Mouse (Mus musculus): ENCODE data around the gene Zfp966. TPM values are rescaled to one million over a fixed set of nuclear protein-coding genes. Genes with fewer than 3 reads are reported as not detected.
"Not testable (repeated sequence)": the region's sequence is repeated elsewhere in the genome, so short reads cannot be mapped to it uniquely, and the experiment has no call there.

Zfp966 gene
- polyA plus RNA-seq (2015; fragmentation: Nextera tagmentation; extraction: Ambion mirVana) = 2.7 and 2.8 TPM in 2 replicates

DNA sequence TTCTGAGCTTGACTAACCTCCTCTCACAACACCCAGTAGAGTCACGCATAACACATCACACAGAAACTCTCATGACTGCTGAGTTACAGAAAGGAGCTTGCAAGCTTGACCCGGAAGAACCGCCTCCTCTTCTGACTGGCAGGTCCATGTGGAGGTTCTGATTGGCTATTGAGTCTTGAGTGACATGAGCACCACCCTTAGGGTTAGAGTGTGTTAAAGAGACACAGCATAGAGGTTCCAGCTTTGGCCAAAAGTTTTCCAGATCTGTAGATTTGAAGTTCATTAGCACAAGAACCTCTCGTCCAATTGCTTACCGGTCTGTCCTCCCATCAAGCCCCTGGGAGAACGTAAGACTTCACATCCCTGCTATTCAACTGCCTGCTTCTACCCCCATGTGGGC, at the start of gene Zfp966:
Gene Zfp966, minus strand, starts transcription at position 101 of the 400 bp plus-strand sequence.
- H3K36me3 ChIP-seq; H3K27me3 ChIP-seq; H3K27ac ChIP-seq (replicated peaks); H3K4me2 ChIP-seq (replicated peaks); H3K9ac ChIP-seq; ATAC-seq (ENCODE audit: insufficient number of reproducible peaks, low FRiP score, low TSS enrichment, low read depth); H3K4me3 ChIP-seq (replicated peaks); H3K4me1 ChIP-seq; H3K9me3 ChIP-seq (replicated peaks): not testable (repeated sequence)
- no CpG with 5 or more reads among the region's 6 CpGs for WGBS

DNA sequence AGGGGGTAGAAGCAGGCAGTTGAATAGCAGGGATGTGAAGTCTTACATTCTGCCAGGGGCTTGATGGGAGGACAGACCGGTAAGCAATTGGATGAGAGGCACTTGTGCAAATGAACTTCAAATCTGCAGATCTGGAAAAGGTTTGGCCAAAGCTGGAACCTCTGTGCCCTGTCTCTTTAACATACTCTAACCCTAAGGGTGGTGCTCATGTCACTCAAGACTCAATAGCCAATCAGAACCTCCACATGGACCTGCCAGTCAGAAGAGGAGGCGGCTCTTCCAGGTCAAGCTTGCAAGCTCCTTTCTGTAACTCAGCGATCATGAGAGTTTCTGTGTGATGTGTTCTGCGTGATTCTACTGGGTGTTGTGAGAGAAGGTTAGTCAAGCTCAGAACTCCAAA, 34.1 kb upstream of the Zfp966 start, which contains the start of gene Gm2026:
Gene Gm2026, plus strand, starts transcription at position 301 of the 400 bp plus-strand sequence.
- not testable (repeated sequence) for H3K36me3 ChIP-seq; H3K9ac ChIP-seq; H3K4me3 ChIP-seq (replicated peaks); H3K4me1 ChIP-seq; H3K27ac ChIP-seq (replicated peaks); H3K27me3 ChIP-seq; ATAC-seq (ENCODE audit: insufficient number of reproducible peaks, low FRiP score, low TSS enrichment, low read depth); H3K9me3 ChIP-seq (replicated peaks); H3K4me2 ChIP-seq (replicated peaks)
- no CpG with 5 or more reads among the region's 4 CpGs for WGBS

DNA sequence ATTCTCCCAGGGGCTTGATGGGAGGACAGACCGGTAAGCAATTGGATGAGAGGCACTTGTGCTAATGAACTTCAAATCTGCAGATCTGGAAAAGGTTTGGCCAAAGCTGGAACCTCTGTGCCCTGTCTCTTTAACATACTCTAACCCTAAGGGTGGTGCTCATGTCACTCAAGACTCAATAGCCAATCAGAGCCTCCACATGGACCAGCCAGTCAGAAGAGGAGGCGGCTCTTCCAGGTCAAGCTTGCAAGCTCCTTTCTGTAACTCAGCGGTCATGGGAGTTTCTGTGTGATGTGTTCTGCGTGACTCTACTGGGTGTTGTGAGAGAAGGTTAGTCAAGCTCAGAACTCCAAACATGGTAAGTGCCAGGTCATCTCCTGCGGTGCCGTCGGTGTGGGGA, 61.9 kb downstream of the Zfp966 start, which contains the start of gene Gm6710:
Gene Gm6710, plus strand, starts transcription at position 196 of the 400 bp plus-strand sequence.
- WGBS = no CpG with 5 or more reads among the region's 7 CpGs
- not testable (repeated sequence) for H3K9ac ChIP-seq; H3K27me3 ChIP-seq; H3K4me3 ChIP-seq (replicated peaks); H3K9me3 ChIP-seq (replicated peaks); H3K4me1 ChIP-seq; ATAC-seq (ENCODE audit: insufficient number of reproducible peaks, low FRiP score, low TSS enrichment, low read depth); H3K4me2 ChIP-seq (replicated peaks); H3K36me3 ChIP-seq; H3K27ac ChIP-seq (replicated peaks)

Other genes with a start within 250 kb of the Zfp966 start
- 15.2 and 22.2 TPM in 2 replicates for gene Zfp969, start 227.5 kb downstream of the Zfp966 start, polyA plus RNA-seq (2015; fragmentation: Nextera tagmentation; extraction: Ambion mirVana)
- not detected in 2 replicates for gene Gm2007, start 189.6 kb downstream of the Zfp966 start, polyA plus RNA-seq (2015; fragmentation: Nextera tagmentation; extraction: Ambion mirVana)
- 3.5 and 4.0 TPM in 2 replicates for gene Gm14288, start 130.0 kb downstream of the Zfp966 start, polyA plus RNA-seq (2015; fragmentation: Nextera tagmentation; extraction: Ambion mirVana)
- gene Gm6710, start 61.9 kb downstream of the Zfp966 start, polyA plus RNA-seq (2015; fragmentation: Nextera tagmentation; extraction: Ambion mirVana) = 15.8 and 19.9 TPM in 2 replicates
- gene Gm2026, start 34.2 kb upstream of the Zfp966 start, polyA plus RNA-seq (2015; fragmentation: Nextera tagmentation; extraction: Ambion mirVana) = 24.2 and 25.3 TPM in 2 replicates
- 1.3 and 1.4 TPM in 2 replicates for gene Gm2004, start 218.7 kb upstream of the Zfp966 start, polyA plus RNA-seq (2015; fragmentation: Nextera tagmentation; extraction: Ambion mirVana)

All from embryonic facial prominence, embryonic 15.5 days (tissue).